Mouse (Mus musculus): ENCODE measurements around the gene Cox8b.

Gene Cox8b

GRCm38 (mm10) chr7:140874224-140874623 lies 26.0 kb downstream of the Cox8b start:
- in situ Hi-C loops (cut with MseI, MboI) = no loop called here

- in situ Hi-C loops (cut with MseI, MboI) = no loop called here
Observed at GRCm38 (mm10) chr7:140864761-140865160, 35.5 kb downstream of the Cox8b start.

- in situ Hi-C loops (cut with MseI, MboI) = no loop called here
Observed at GRCm38 (mm10) chr7:140860728-140861127, 39.5 kb downstream of the Cox8b start.

GRCm38 (mm10) chr7:140859997-140860396 lies 40.2 kb downstream of the Cox8b start:
- in situ Hi-C loops (cut with MseI, MboI) = no loop called here

- in situ Hi-C loops (cut with MseI, MboI) = no loop called here
Observed at GRCm38 (mm10) chr7:140858746-140859145, 41.5 kb downstream of the Cox8b start.

GRCm38 (mm10) chr7:140857550-140858505 lies 42.4 kb downstream of the Cox8b start, which contains the start of gene Bet1l:
TSS of gene Bet1l (minus strand) at chr7:140857577.
- in situ Hi-C loops (cut with MseI, MboI) = no loop called here

- in situ Hi-C loops (cut with MseI, MboI) = no loop called here
Observed at GRCm38 (mm10) chr7:140856785-140857549, 43.3 kb downstream of the Cox8b start, which contains the start of gene Ric8a. TSS of gene Ric8a (plus strand) at chr7:140856957.

- in situ Hi-C loops (cut with MseI, MboI) = no loop called here
Observed at GRCm38 (mm10) chr7:140855860-140856784, 44.1 kb downstream of the Cox8b start, which contains the start of gene Gm45785. TSS of gene Gm45785 (minus strand) at chr7:140856331.

- in situ Hi-C loops (cut with MseI, MboI) = no loop called here
Observed at GRCm38 (mm10) chr7:140855181-140855580, 45.1 kb downstream of the Cox8b start.

- in situ Hi-C loops (cut with MseI, MboI) = no loop called here
Observed at GRCm38 (mm10) chr7:140854483-140854882, 45.8 kb downstream of the Cox8b start.

- in situ Hi-C loops (cut with MseI, MboI) = no loop called here
Observed at GRCm38 (mm10) chr7:140853386-140853785, 46.9 kb downstream of the Cox8b start.

- in situ Hi-C loops (cut with MseI, MboI) = no loop called here
Observed at GRCm38 (mm10) chr7:140851916-140852315, 48.3 kb downstream of the Cox8b start.
